Mouse (Mus musculus) embryonic facial prominence, embryonic 14.5 days (tissue): ENCODE results near the gene Rhobtb1. TPM values are rescaled to one million over a fixed set of nuclear protein-coding genes. Genes with fewer than 3 reads are reported as not detected.
A peak's percentile ranks its signal among the peaks of the same experiment; 100 is the strongest.

Experiments
- ATAC-seq: fragments of 200-750 bp; cut with Nextera tagmentation; 2 replicates; pipeline ENCODE4 v1.8.0; 2017; ENCODE audit warnings: low read depth, moderate number of reproducible peaks, moderate TSS enrichment
- DNase-seq: peaks from one replicate; pipeline ENCODE4 v3.0.0-alpha.2; 2015; ENCODE audit warnings: low spot score
- H3K27ac ChIP-seq: fragments of 300-500 bp; sonication (generic); replicated peaks from 2 replicates; pipeline ENCODE4 v1.5.1; 2014; ENCODE audit warnings: low read depth, mild to moderate bottlenecking, low read length, moderate library complexity
- H3K27me3 ChIP-seq: fragments of 300-500 bp; sonication (generic); replicated peaks from 2 replicates; pipeline ENCODE4 v1.6.1; 2014; ENCODE audit warnings: low read length; ENCODE audit not compliant: control insufficient read depth, insufficient read depth
- H3K36me3 ChIP-seq: fragments of 300-500 bp; sonication (generic); 2 replicates; pipeline ENCODE4 v1.6.1; 2014; ENCODE audit warnings: low read length, mixed read lengths; ENCODE audit not compliant: control insufficient read depth, insufficient read depth
- H3K4me1 ChIP-seq: fragments of 300-500 bp; sonication (generic); 2 replicates; pipeline ENCODE4 v1.6.1; 2014; ENCODE audit warnings: antibody characterized with exemption, low read length; ENCODE audit not compliant: control insufficient read depth, insufficient read depth
- H3K4me2 ChIP-seq: fragments of 300-500 bp; sonication (generic); 2 replicates; pipeline ENCODE4 v1.6.1; 2014; ENCODE audit warnings: low read depth, mild to moderate bottlenecking, low read length, moderate library complexity, mixed read lengths
- H3K4me3 ChIP-seq: fragments of 300-500 bp; sonication (generic); 2 replicates; pipeline ENCODE4 v1.5.1; 2014; ENCODE audit warnings: low read depth, mild to moderate bottlenecking, low read length
- H3K9ac ChIP-seq: fragments of 300-500 bp; sonication (generic); 2 replicates; pipeline ENCODE4 v1.6.1; 2014; ENCODE audit warnings: low read depth, mild to moderate bottlenecking, low read length, moderate library complexity, mixed read lengths
- H3K9me3 ChIP-seq: fragments of 300-500 bp; sonication (generic); 2 replicates; pipeline ENCODE4 v1.6.1; 2016; ENCODE audit warnings: low read length; ENCODE audit not compliant: control insufficient read depth
- WGBS: fragments of 180-500 bp; shearing (Covaris S2); extraction: QIAGEN DNeasy Blood & Tissue Kit; methylation state at CpG from one replicate; pipeline ENCODE4 v1.1.7; 2014; 5-methylcytosine and 5-hydroxymethylcytosine counted together
- polyA plus RNA-seq: library from polyadenylated mRNA; unstranded; fragments of >200 nt; fragmentation: Nextera tagmentation; extraction: Ambion mirVana; gene quantifications from 2 replicates; pipeline ENCODE4 v1.2.1, GENCODE M21; 2014

Gene Rhobtb1
- polyA plus RNA-seq, 1 experiment from 2014 or later: 28.0 TPM

DNA sequence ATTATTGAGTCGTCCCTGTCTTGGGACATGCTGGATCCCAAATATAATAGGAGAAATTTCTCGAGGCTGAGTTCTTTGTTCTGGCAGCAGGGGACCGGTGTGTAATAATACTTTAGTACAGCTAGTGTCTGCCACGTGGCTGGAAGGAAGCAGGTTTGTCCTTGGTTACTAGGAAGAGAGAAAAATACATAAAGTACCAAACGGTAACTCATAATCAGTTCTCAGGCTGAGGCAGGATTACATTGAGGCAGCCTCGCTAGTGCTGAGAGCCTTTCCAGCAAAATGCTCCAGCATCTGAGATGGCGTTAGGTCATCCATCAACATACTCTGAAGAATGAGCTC, 183.9 kb downstream of the Rhobtb1 start:
- Histone ChIP-seq H3K9ac (no peak overlapping the region), H3K4me2 (no peak overlapping the region), H3K27me3 (no peaks in the 10 kb centered on the region), H3K4me1 (no peaks in the 10 kb centered on the region), H3K4me3 (no peak overlapping the region), H3K36me3 (peaks cover 55% of the 10 kb centered on the region), H3K9me3 (no peaks in the 10 kb centered on the region), H3K27ac (peak overlapping the region; percentile 35)
- ATAC-seq: peak; percentile 42; the same call in 1 of the 2 replicates
- no peak for DNase-seq
- 63% methylated on average over 7 of the region's 7 CpGs for WGBS

DNA sequence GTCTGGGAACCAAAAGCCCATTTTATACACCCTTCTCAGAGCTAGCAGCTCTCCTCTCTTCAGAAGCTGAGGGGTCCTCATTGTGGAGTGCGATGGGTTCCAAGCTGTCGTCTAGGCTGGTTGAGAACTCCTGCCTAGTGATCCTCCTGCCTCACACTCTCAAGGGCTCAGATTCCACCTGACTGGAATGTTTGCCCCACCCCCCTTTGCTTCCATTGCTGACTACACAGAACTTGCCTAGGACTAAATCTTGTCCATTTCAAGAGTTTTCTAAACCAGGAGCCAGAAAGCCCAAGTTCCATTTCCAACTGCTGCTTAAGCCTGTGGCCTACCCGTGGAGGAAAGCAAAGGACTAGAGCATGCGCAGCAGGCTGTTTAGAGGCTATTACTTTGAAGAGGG, 184.4 kb downstream of the Rhobtb1 start:
- H3K27me3 ChIP-seq: no peaks in the 10 kb centered on the region

DNA sequence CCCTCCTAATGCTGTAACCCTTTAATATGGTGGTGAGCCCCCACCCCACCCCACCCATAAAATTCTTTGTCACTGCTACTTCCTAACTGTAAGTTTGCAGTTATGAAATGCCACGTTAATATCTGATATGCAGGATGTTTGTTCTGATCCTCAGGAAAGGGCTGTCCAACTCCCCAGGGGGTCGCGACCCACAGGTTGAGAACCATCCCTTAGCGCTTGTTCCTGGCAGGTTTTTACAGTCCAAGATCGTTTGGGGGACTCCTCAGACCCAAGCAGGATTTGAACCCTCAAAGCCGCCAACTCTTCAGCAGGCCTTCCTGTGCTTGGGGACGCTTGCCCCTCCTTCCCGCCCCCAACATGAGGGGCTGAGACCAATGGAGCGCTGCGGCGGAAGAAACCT, 185.0 kb downstream of the Rhobtb1 start:
- Histone ChIP-seq H3K4me2 (no peak overlapping the region), H3K36me3 (peaks cover 66% of the 10 kb centered on the region), H3K27ac (no peak overlapping the region), H3K9ac (no peak overlapping the region), H3K9me3 (no peaks in the 10 kb centered on the region), H3K4me1 (no peaks in the 10 kb centered on the region), H3K4me3 (no peak overlapping the region), H3K27me3 (no peaks in the 10 kb centered on the region)
- DNase-seq: no peak
- ATAC-seq: no peak
- WGBS: 89% methylated on average over 11 of the region's 11 CpGs

More for the DNA sequence above, 184.4 kb downstream of the Rhobtb1 start:
- Histone ChIP-seq H3K4me3 (no peak overlapping the region), H3K9ac (no peak overlapping the region), H3K9me3 (no peaks in the 10 kb centered on the region), H3K4me1 (no peaks in the 10 kb centered on the region), H3K4me2 (no peak overlapping the region), H3K27ac (peak overlapping the region; percentile 35; the same call in 1 of the 2 replicates), H3K36me3 (peaks cover 59% of the 10 kb centered on the region)
- ATAC-seq (no peak), DNase-seq (no peak)
- 73% methylated on average over 4 of the region's 4 CpGs for WGBS

DNA sequence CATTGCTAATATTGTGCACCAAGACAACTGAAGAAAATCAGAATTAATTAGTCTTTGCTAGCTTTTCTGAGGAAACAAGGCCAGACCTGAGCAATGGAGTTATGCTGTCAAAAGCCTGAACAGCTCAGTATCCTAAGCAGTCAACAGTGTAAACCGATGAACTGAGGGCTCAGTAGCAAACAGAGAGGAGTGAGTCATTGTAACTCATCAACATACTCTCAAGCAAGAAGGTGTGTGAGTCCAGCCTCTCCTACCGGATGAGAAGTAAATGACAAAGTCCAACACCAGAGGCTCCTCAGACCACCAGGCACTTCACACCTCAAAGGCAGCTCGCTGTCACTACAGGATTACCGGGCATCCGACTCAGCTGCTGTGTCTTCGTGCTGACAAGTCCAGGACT, 188.8 kb downstream of the Rhobtb1 start:
- Histone ChIP-seq H3K36me3 (peaks cover 98% of the 10 kb centered on the region), H3K9me3 (no peaks in the 10 kb centered on the region), H3K27me3 (no peaks in the 10 kb centered on the region), H3K4me3 (no peak overlapping the region), H3K9ac (no peak overlapping the region), H3K4me1 (no peaks in the 10 kb centered on the region), H3K4me2 (no peak overlapping the region), H3K27ac (no peak overlapping the region)
- DNase-seq (no peak), ATAC-seq (no peak)
- 90% methylated on average over 6 of the region's 6 CpGs for WGBS

Other genes with a start within 250 kb of the Rhobtb1 start
- 2.5 and 3.1 TPM in 2 replicates for gene A930033H14Rik, start 61.7 kb downstream of the Rhobtb1 start, polyA plus RNA-seq
- gene Cdk1, start 201.5 kb downstream of the Rhobtb1 start, polyA plus RNA-seq: 397 and 436 TPM in 2 replicates
- 22.5 and 23.1 TPM in 2 replicates for gene Ank3, start 247.3 kb downstream of the Rhobtb1 start, polyA plus RNA-seq